Mouse (Mus musculus): Measurements from ENCODE around the gene Ncl. TPM values are rescaled to one million over a fixed set of nuclear protein-coding genes. Genes with fewer than 3 reads are reported as not detected.
"Not testable (repeated sequence)": the region's sequence is repeated elsewhere in the genome, so short reads cannot be mapped to it uniquely, and the experiment has no call there.

Gene Ncl
- polyA plus RNA-seq, 1 experiment, result 9.1 TPM

GRCm38 (mm10) chr1:86345956-86346355 lies 13.2 kb downstream of the Ncl start:
- TF ChIP-seq POLR2A (IDR thresholded peaks at IDR 0.05; ENCODE audit: low read depth, low read length) (no peak), CTCF (IDR thresholded peaks at IDR 0.05; ENCODE audit: extremely low read depth, insufficient read depth, insufficient read length, insufficient replicate concordance) (no peak)
- 93% methylated on average over 4 of the region's 4 CpGs for WGBS
- Histone ChIP-seq H3K27me3 (ENCODE audit: control insufficient read depth, insufficient read depth, low read length) (no peaks in the 10 kb centered on the region), H3K36me3 (ENCODE audit: control insufficient read depth, insufficient read depth, low read length) (peaks cover 20% of the 10 kb centered on the region), H3K4me3 (ENCODE audit: extremely low read depth, insufficient read depth, insufficient read length) (no peak overlapping the region), H3K27ac (ENCODE audit: insufficient read depth, low read length) (no peak overlapping the region), H3K4me1 (ENCODE audit: control insufficient read depth, insufficient read depth, insufficient read length) (no peaks in the 10 kb centered on the region)
- DNase-seq (ENCODE audit: low read depth in 1 of 2, low spot score in 2 of 2), result no peak

DNA sequence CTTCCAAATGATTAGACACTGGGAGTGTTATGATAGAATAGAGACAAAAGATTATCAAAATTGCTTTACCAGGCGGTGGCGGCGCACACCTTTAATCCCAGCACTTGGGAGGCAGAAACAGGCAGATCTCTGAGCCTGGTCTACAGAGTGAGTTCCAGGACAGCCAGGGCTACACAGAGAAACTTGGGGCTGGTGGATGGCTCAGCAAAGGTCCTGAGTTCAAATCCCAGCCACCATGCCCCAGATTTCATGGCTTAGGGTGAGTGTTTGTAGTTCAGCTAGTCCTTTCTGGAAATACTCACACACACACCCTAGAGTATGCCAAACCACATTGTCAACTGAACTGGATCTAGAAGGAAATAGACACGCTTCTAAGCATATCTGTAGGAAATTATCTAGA lies 14.1 kb downstream of the Ncl start:
- 79% methylated on average over 4 of the region's 4 CpGs for WGBS
- H3K4me1 ChIP-seq (ENCODE audit: control insufficient read depth, insufficient read depth, insufficient read length), result no peaks in the 10 kb centered on the region
- H3K4me3 ChIP-seq (ENCODE audit: extremely low read depth, insufficient read depth, insufficient read length), result no peak overlapping the region
- H3K27ac ChIP-seq (ENCODE audit: insufficient read depth, low read length), result no peak overlapping the region
- TF ChIP-seq POLR2A (IDR thresholded peaks at IDR 0.05; ENCODE audit: low read depth, low read length) (no peak), CTCF (IDR thresholded peaks at IDR 0.05; ENCODE audit: extremely low read depth, insufficient read depth, insufficient read length, insufficient replicate concordance) (no peak)
- no peaks in the 10 kb centered on the region for H3K27me3 ChIP-seq (ENCODE audit: control insufficient read depth, insufficient read depth, low read length)
- DNase-seq (ENCODE audit: low read depth in 1 of 2, low spot score in 2 of 2), result no peak
- H3K36me3 ChIP-seq (ENCODE audit: control insufficient read depth, insufficient read depth, low read length), result peaks cover 11% of the 10 kb centered on the region

DNA sequence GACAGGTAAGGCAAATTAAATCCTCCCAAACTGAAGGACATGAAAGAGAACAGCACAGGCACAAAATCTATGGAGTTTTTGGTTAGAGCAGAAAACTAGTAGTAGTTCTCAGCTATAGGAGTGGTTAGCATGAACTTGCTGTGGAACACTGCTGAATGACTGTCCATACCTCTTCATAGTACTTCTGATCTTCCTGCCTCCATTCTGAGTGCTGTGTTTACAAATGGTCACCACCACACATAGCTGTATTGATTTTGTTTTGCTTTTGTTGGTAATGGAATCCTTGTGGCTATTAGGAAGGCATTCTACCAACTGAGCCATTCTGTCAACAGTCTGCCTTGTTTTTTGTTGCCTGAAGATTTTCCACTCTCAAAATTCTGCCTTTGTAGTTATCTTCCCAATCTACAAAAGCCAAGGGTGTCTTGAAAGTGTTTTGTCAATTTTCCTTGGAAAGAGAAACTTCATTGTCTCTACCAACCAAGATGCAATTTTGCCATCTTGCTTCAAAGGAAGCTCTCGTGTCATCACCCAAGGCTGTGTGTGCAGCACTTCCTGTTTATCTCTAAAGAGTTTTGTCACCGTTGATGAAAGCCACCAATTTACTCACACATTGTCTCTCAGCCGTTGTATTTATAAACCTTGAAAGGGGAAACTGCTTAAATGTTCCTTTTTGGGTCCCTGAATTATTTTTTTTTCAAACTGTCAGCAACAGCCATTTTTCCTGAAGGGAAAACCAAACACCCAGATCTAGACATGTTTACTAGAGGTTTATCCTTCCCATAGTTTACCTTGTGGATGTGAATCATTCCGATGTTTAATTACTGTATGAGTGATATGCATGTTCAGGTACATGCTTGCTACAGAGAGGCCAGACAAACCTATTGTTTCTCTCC lies 15.0 kb downstream of the Ncl start:
- H3K27ac ChIP-seq (ENCODE audit: insufficient read depth, low read length), result peak overlapping the region; percentile 41; the same call in 1 of the 2 replicates
- TF ChIP-seq CTCF (IDR thresholded peaks at IDR 0.05; ENCODE audit: extremely low read depth, insufficient read depth, insufficient read length, insufficient replicate concordance), result no peak
- TF ChIP-seq POLR2A (IDR thresholded peaks at IDR 0.05; ENCODE audit: low read depth, low read length), result no peak
- no peak for DNase-seq (ENCODE audit: low read depth in 1 of 2, low spot score in 2 of 2)
- no peak overlapping the region for H3K4me3 ChIP-seq (ENCODE audit: extremely low read depth, insufficient read depth, insufficient read length)
- H3K27me3 ChIP-seq (ENCODE audit: control insufficient read depth, insufficient read depth, low read length), result no peaks in the 10 kb centered on the region
- no peaks in the 10 kb centered on the region for H3K4me1 ChIP-seq (ENCODE audit: control insufficient read depth, insufficient read depth, insufficient read length)
- 24% methylated on average over 4 of the region's 4 CpGs for WGBS
- peaks cover 3% of the 10 kb centered on the region for H3K36me3 ChIP-seq (ENCODE audit: control insufficient read depth, insufficient read depth, low read length)

DNA sequence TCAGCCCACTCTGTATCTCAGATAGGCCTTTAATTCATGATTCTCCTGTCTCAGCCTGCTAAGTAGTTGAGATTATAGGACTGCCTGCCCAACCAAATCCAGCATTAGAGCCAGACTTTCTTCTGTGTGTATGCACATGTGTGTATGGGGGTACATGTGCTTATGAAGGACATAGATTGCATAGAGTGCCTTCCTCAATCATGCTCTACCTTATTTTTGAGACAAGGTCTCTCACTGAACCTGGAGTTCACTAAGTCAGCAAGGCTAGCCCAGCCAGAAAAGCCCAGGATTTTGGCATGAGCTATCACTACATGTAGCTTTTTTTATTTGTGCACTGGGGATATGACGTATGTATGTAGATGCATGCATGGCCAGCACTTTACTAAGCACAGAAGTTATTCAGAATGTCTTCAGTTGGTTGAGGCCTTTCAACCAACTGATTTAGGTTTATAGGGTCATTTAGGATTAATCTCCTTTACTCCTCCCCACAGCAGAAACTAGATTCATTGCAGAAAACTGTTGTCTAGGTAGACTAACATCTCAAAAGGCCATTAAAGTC lies 16.0 kb downstream of the Ncl start:
- Histone ChIP-seq H3K27ac (ENCODE audit: insufficient read depth, low read length) (no peak overlapping the region), H3K36me3 (ENCODE audit: control insufficient read depth, insufficient read depth, low read length) (no peaks in the 10 kb centered on the region; the same call in none of the 2 replicates), H3K4me1 (ENCODE audit: control insufficient read depth, insufficient read depth, insufficient read length) (no peaks in the 10 kb centered on the region), H3K27me3 (ENCODE audit: control insufficient read depth, insufficient read depth, low read length) (no peaks in the 10 kb centered on the region), H3K4me3 (ENCODE audit: extremely low read depth, insufficient read depth, insufficient read length) (no peak overlapping the region)
- 95% methylated on average over 1 of the region's 1 CpGs for WGBS
- TF ChIP-seq POLR2A (IDR thresholded peaks at IDR 0.05; ENCODE audit: low read depth, low read length) (no peak), CTCF (IDR thresholded peaks at IDR 0.05; ENCODE audit: extremely low read depth, insufficient read depth, insufficient read length, insufficient replicate concordance) (no peak)
- DNase-seq (ENCODE audit: low read depth in 1 of 2, low spot score in 2 of 2), result no peak

GRCm38 (mm10) chr1:86342371-86342770 lies 16.8 kb downstream of the Ncl start:
- DNase-seq (ENCODE audit: low read depth in 1 of 2, low spot score in 2 of 2), result no peak
- no peak overlapping the region for H3K27ac ChIP-seq (ENCODE audit: insufficient read depth, low read length)
- no peaks in the 10 kb centered on the region for H3K27me3 ChIP-seq (ENCODE audit: control insufficient read depth, insufficient read depth, low read length)
- no peaks in the 10 kb centered on the region; the same call in none of the 2 replicates for H3K36me3 ChIP-seq (ENCODE audit: control insufficient read depth, insufficient read depth, low read length)
- TF ChIP-seq CTCF (IDR thresholded peaks at IDR 0.05; ENCODE audit: extremely low read depth, insufficient read depth, insufficient read length, insufficient replicate concordance), result no peak
- no peak for TF ChIP-seq POLR2A (IDR thresholded peaks at IDR 0.05; ENCODE audit: low read depth, low read length)
- no peak overlapping the region for H3K4me3 ChIP-seq (ENCODE audit: extremely low read depth, insufficient read depth, insufficient read length)
- no peaks in the 10 kb centered on the region for H3K4me1 ChIP-seq (ENCODE audit: control insufficient read depth, insufficient read depth, insufficient read length)
- 88% methylated on average over 2 of the region's 2 CpGs for WGBS

DNA sequence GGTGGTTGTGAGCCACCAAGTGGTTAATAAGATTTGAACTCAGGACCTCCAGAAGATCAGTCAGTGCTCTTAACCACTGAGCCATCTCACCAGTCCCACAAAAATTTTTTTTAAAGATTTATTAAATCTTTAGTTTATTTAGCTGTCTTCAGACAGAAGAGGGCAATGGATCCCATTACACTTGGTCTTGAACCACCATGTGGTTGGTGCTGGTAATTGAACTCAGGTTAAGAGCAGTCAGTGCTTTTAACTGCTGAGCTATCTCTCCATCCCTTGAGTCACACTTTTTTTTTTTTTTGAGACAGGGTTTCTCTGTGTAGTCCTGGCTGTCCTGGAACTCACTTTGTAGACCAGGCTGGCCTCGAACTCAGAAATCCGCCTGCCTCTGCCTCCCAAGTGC lies 18.1 kb downstream of the Ncl start:
- DNase-seq (ENCODE audit: low read depth in 1 of 2, low spot score in 2 of 2); H3K27me3 ChIP-seq (ENCODE audit: control insufficient read depth, insufficient read depth, low read length); H3K4me3 ChIP-seq (ENCODE audit: extremely low read depth, insufficient read depth, insufficient read length); H3K27ac ChIP-seq (ENCODE audit: insufficient read depth, low read length); H3K4me1 ChIP-seq (ENCODE audit: control insufficient read depth, insufficient read depth, insufficient read length); H3K36me3 ChIP-seq (ENCODE audit: control insufficient read depth, insufficient read depth, low read length): not testable (repeated sequence)
- WGBS, result 100% methylated on average over 2 of the region's 2 CpGs

All from spleen, adult 2 months (tissue).